Mouse (Mus musculus): Measurements from ENCODE around the gene Satb1.

- no peak for TF ChIP-seq CTCF (IDR thresholded peaks at IDR 0.05; ENCODE audit: low read depth, low read length)
- TF ChIP-seq POLR2A (IDR thresholded peaks at IDR 0.05; ENCODE audit: extremely low read depth, insufficient read depth, low read length), result no peak
Measured at GRCm38 (mm10) chr17:51807429-51807828, 25.7 kb downstream of the Satb1 start.
